11 mouse cellular contexts compared by ENCODE assay signal in the genomic region with DNA sequence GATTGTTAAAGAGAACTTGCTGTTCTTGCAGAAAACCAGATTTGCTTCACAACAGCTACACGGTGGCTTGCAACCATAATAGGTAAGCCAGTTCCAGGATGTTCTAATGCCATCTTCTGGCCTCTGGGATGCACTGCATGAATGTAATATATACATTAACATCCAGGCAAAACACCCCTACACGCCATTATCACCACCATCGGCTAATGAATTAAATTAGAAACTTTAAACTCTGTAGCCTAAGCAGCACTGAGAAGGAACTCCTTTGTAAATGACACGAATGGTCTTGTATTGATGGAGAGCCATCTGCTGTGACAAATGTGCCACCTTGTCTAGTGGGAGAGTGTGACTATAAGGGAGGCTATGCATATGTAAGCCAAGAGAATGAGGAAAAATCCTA. TPM values are rescaled to one million over a fixed set of nuclear protein-coding genes. Genes with fewer than 3 reads are reported as not detected.
DNase-seq lines count a peak whose midpoint lies in the region; ATAC-seq and TF ChIP-seq lines count a peak whose summit lies in the region.
"Had no signal": no experiment of that assay in that cellular context is flagged by ENCODE, and none has a peak within 500 bp of the region (broad histone marks: within the 10 kb centered on the region; RNA-seq: fewer than 3 reads in every experiment).

No protein-coding gene starts in this region.

- H3K27me3 ChIP-seq in hindbrain, postnatal 0 days (ENCODE audit: insufficient read depth, low read length) = no peaks in the 10 kb centered on the region
- H3K27me3 ChIP-seq in hindbrain, embryonic 12.5 days = no peaks in the 10 kb centered on the region
- H3K27me3 ChIP-seq in CH12.LX (replicated peaks) = no peaks in the 10 kb centered on the region
- H3K27me3 ChIP-seq: midbrain, embryonic 13.5 days had no signal

- H3K4me3 ChIP-seq in hindbrain, postnatal 0 days (ENCODE audit: low read length) = no peak overlapping the region
- H3K4me3 ChIP-seq in hindbrain, embryonic 12.5 days = no peak overlapping the region
- H3K4me3 ChIP-seq in CH12.LX (replicated peaks in 1 of 3; ENCODE audit: low read depth in 2 of 3, low read length in 2 of 3, poor library complexity in 1 of 3) = no peak overlapping the region
- H3K4me3 ChIP-seq in left cerebral cortex, adult 2 months = no peak overlapping the region
- H3K4me3 ChIP-seq: midbrain, embryonic 13.5 days had no signal

- H3K4me1 ChIP-seq in hindbrain, postnatal 0 days (ENCODE audit: insufficient read depth, low read length) = no peaks in the 10 kb centered on the region
- no peaks in the 10 kb centered on the region for H3K4me1 ChIP-seq in hindbrain, embryonic 12.5 days
- H3K4me1 ChIP-seq in CH12.LX (ENCODE audit: control insufficient read depth in 1 of 2, insufficient read depth in 2 of 2) = no peaks in the 10 kb centered on the region
- H3K4me1 ChIP-seq: midbrain, embryonic 13.5 days had no signal

- DNase-seq in cerebellum, postnatal 10 days = peak; percentile 12 to 13
- no peak for DNase-seq in cerebellum, postnatal 25 days
- DNase-seq in hindbrain, postnatal 0 days (ENCODE audit: low spot score) = peak; percentile 63
- peak; percentile 11 for DNase-seq in CH12.LX (ENCODE audit: extremely low read depth)
- DNase-seq in left cerebral cortex, adult 2 months (ENCODE audit: extremely low spot score in 1 of 2, low spot score in 2 of 2) = no peak
- no peak for DNase-seq in ovary, postnatal 10 days (ENCODE audit: low spot score)
- no peak for DNase-seq in heart, adult 18-20 months
- DNase-seq: cerebellum, adult 9-10 months; kidney, postnatal 14 days had no signal

- H3K27ac ChIP-seq in hindbrain, postnatal 0 days = no peak overlapping the region
- no peak overlapping the region for H3K27ac ChIP-seq in hindbrain, embryonic 12.5 days
- H3K27ac ChIP-seq in CH12.LX (ENCODE audit: insufficient read depth, low read depth) = no peak overlapping the region
- no peak overlapping the region for H3K27ac ChIP-seq in left cerebral cortex, adult 2 months
- H3K27ac ChIP-seq: midbrain, embryonic 13.5 days had no signal

- no peaks in the 10 kb centered on the region for H3K36me3 ChIP-seq in hindbrain, postnatal 0 days (ENCODE audit: insufficient read depth, low read length)
- no peaks in the 10 kb centered on the region for H3K36me3 ChIP-seq in hindbrain, embryonic 12.5 days
- no peaks in the 10 kb centered on the region for H3K36me3 ChIP-seq in CH12.LX (replicated peaks in 1 of 2; ENCODE audit: control insufficient read depth in 1 of 2, insufficient read depth in 1 of 2, low read length in 1 of 2)
- H3K36me3 ChIP-seq: midbrain, embryonic 13.5 days had no signal

- ATAC-seq in hindbrain, postnatal 0 days = no peak
- ATAC-seq in hindbrain, embryonic 12.5 days (ENCODE audit: low FRiP score) = no peak
- ATAC-seq: midbrain, embryonic 13.5 days had no signal

- dilution Hi-C loops in CH12.LX (cut with MboI; ENCODE audit: extremely low pct_ligation_motif_present, extremely low pct_unique_long_range_greater_than_20kb, low sequenced_read_pairs) = no loop called here

- intact Hi-C loops in left cerebral cortex, adult 2 months (cut with DNase I) = no loop called here

- in situ Hi-C loops in CH12.LX (cut with MboI; ENCODE audit: low pct_ligation_motif_present, low pct_unique_long_range_greater_than_20kb, low sequenced_read_pairs) = no loop called here

- no peak overlapping the region for H3K9ac ChIP-seq in hindbrain, postnatal 0 days (replicated peaks; ENCODE audit: low read length)
- no peak overlapping the region for H3K9ac ChIP-seq in hindbrain, embryonic 12.5 days
- H3K9ac ChIP-seq in CH12.LX (ENCODE audit: insufficient read depth, low read depth) = no peak overlapping the region
- H3K9ac ChIP-seq: midbrain, embryonic 13.5 days had no signal

- TF ChIP-seq POLR2A in CH12.LX (IDR thresholded peaks at IDR 0.05; ENCODE audit: low read depth, low read length) = no peak

- no peak overlapping the region for H3K4me2 ChIP-seq in hindbrain, postnatal 0 days (ENCODE audit: low read depth, low read length)
- H3K4me2 ChIP-seq in hindbrain, embryonic 12.5 days (replicated peaks) = no peak overlapping the region
- H3K4me2 ChIP-seq in CH12.LX (ENCODE audit: insufficient read depth, low read depth, poor library complexity, severe bottlenecking) = no peak overlapping the region
- H3K4me2 ChIP-seq: midbrain, embryonic 13.5 days had no signal

- TF ChIP-seq RAD21 in CH12.LX (IDR thresholded peaks at IDR 0.05; ENCODE audit: low read depth, low read length) = peak; percentile 62

- H3K9me3 ChIP-seq in hindbrain, postnatal 0 days (ENCODE audit: low read length) = no peaks in the 10 kb centered on the region
- no peaks in the 10 kb centered on the region for H3K9me3 ChIP-seq in hindbrain, embryonic 12.5 days (replicated peaks)
- H3K9me3 ChIP-seq in CH12.LX (replicated peaks; ENCODE audit: low read length) = no peaks in the 10 kb centered on the region
- H3K9me3 ChIP-seq: midbrain, embryonic 13.5 days had no signal

- no peaks in the 10 kb centered on the region for H3K79me2 ChIP-seq in CH12.LX (replicated peaks; ENCODE audit: control insufficient read depth, extremely low read depth, insufficient read depth, poor library complexity, severe bottlenecking)

- WGBS in hindbrain, postnatal 0 days = 54% methylated on average over 4 of the region's 4 CpGs
- WGBS in hindbrain, embryonic 12.5 days = 52% methylated on average over 4 of the region's 4 CpGs

- TF ChIP-seq EP300 in CH12.LX (IDR thresholded peaks at IDR 0.05; ENCODE audit: low read length) = no peak

- peak; percentile 66 for TF ChIP-seq CTCF in hindbrain, postnatal 0 days (IDR thresholded peaks at IDR 0.05; ENCODE audit: low read depth)
- peak in 1 of 2 experiments; percentile 62; a peak in 2 of 4 replicates for TF ChIP-seq CTCF in CH12.LX (conservative IDR thresholded peaks at IDR 0.05 in 1 of 2, IDR thresholded peaks at IDR 0.05 in 1 of 2; ENCODE audit: low read depth in 2 of 2, low read length in 2 of 2)
- peak; percentile 59 for TF ChIP-seq CTCF in left cerebral cortex, adult 2 months (IDR thresholded peaks at IDR 0.05)

TF ChIP-seq in CH12.LX, 34 proteins besides CTCF, POLR2A, EP300 and RAD21:
- TF ChIP-seq SMC3 (IDR thresholded peaks at IDR 0.05; ENCODE audit: low read depth, low read length) = peak; percentile 55
- TF ChIP-seq RCOR1 (conservative IDR thresholded peaks at IDR 0.05; ENCODE audit: low read depth, low read length) = no peak

RNA-seq across cellular contexts. Expression of gene Crybg1, which starts 11.5 kb away (rescaled TPM):
- 0.10 and 0.43 TPM in 2 replicates for total RNA-seq in hindbrain, postnatal 0 days (2014; rRNA removed)
- 0.16 TPM in 2 replicates for polyA plus RNA-seq in hindbrain, postnatal 0 days (2015; fragmentation: Nextera tagmentation; extraction: Ambion mirVana)
- polyA plus RNA-seq in hindbrain, embryonic 12.5 days (2016; fragmentation: Nextera tagmentation; extraction: Ambion mirVana) = 0.20 and 0.39 TPM in 2 replicates
- total RNA-seq in CH12.LX (2012; rRNA removed) (5.0 and 6.6 TPM in 2 replicates), CH12.LX (2014; rRNA removed) (3.8 and 3.9 TPM in 2 replicates)
- polyA plus RNA-seq in CH12.LX (2012; ENCODE audit: insufficient read length, low read depth) = 5.1 and 5.2 TPM in 2 replicates
- total RNA-seq in left cerebral cortex, adult 2 months (2021) = under 1 TPM; 0.63 TPM
- 1 to 10 TPM; 3.0 to 3.7 TPM for total RNA-seq in heart, adult 18-20 months (2021)

Comparison
In these comparisons a context has a peak if more than half of its experiments do, and no peak if none do; other contexts are left out.
1. DNase-seq: peak in cerebellum, postnatal 10 days (2 of 2), hindbrain, postnatal 0 days (single experiment) and CH12.LX (single experiment); none in cerebellum, postnatal 25 days (0 of 2), left cerebral cortex, adult 2 months (0 of 2), ovary, postnatal 10 days (single experiment) and heart, adult 18-20 months (0 of 2).